Mouse (Mus musculus): Measurements from ENCODE around the gene Lhx5. TPM values are rescaled to one million over a fixed set of nuclear protein-coding genes. Genes with fewer than 3 reads are reported as not detected.

The Lhx5 gene
- polyA plus RNA-seq, 1 experiment: not detected

DNA sequence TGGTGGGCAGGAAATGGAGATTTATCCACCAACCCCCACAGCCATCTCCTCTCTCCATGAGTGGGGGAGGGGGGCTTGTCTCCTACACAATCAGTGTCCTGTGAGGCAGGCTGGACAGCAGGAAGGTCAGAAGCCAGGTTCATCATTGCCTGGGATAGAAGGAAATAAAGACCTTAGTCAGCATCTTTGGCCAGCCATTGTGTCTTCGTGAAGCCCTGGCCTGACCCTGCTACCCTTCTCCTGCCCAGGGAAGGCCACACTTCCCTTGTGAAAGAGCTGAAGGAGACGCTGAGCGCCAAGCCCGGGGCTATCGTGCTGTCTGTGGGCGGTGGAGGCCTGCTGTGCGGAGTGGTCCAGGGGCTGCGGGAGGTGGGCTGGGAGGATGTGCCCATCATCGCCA, 49.7 kb downstream of the Lhx5 start:
- peaks cover 7% of the 10 kb centered on the region; the same call in 1 of the 2 replicates for H3K36me3 ChIP-seq (ENCODE audit: control insufficient read depth, insufficient read depth, low read length)
- TF ChIP-seq POLR2A (IDR thresholded peaks at IDR 0.05; ENCODE audit: low read depth, low read length) (no peak), CTCF (IDR thresholded peaks at IDR 0.05; ENCODE audit: extremely low read depth, insufficient read depth, insufficient read length, insufficient replicate concordance) (no peak)
- no peak overlapping the region for H3K27ac ChIP-seq (ENCODE audit: insufficient read depth, low read length)
- H3K4me3 ChIP-seq (ENCODE audit: extremely low read depth, insufficient read depth, insufficient read length): no peak overlapping the region
- peaks cover under 1% of the 10 kb centered on the region; the same call in 1 of the 2 replicates for H3K4me1 ChIP-seq (ENCODE audit: control insufficient read depth, insufficient read depth, insufficient read length)
- H3K27me3 ChIP-seq (ENCODE audit: control insufficient read depth, insufficient read depth, low read length): no peaks in the 10 kb centered on the region
- WGBS: 80% methylated on average over 9 of the region's 9 CpGs
- no peak for DNase-seq (ENCODE audit: low read depth in 1 of 2, low spot score in 2 of 2)

DNA sequence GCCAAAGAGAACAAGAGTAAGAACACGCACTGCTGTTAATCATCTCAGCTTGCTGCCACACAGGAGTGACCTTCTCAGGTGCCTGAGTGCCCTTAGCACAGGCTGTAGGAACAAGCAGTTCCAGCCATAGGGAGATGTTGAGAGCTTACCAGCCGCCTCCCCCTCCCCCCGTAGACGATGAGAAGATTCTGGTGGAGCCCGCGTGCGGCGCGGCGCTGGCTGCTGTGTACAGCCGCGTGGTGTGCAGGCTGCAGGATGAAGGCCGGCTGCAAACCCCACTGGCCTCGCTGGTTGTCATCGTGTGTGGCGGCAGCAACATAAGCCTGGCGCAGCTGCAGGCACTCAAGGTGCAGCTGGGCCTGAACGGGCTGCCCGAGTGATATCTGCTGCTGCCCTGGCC, 51.9 kb downstream of the Lhx5 start:
- Histone ChIP-seq H3K4me1 (ENCODE audit: control insufficient read depth, insufficient read depth, insufficient read length) (no peaks in the 10 kb centered on the region), H3K27me3 (ENCODE audit: control insufficient read depth, insufficient read depth, low read length) (no peaks in the 10 kb centered on the region), H3K27ac (ENCODE audit: insufficient read depth, low read length) (no peak overlapping the region), H3K36me3 (ENCODE audit: control insufficient read depth, insufficient read depth, low read length) (peaks cover 16% of the 10 kb centered on the region), H3K4me3 (ENCODE audit: extremely low read depth, insufficient read depth, insufficient read length) (no peak overlapping the region)
- 89% methylated on average over 19 of the region's 19 CpGs for WGBS
- TF ChIP-seq CTCF (IDR thresholded peaks at IDR 0.05; ENCODE audit: extremely low read depth, insufficient read depth, insufficient read length, insufficient replicate concordance): no peak
- TF ChIP-seq POLR2A (IDR thresholded peaks at IDR 0.05; ENCODE audit: low read depth, low read length): no peak
- DNase-seq (ENCODE audit: low read depth in 1 of 2, low spot score in 2 of 2): no peak

DNA sequence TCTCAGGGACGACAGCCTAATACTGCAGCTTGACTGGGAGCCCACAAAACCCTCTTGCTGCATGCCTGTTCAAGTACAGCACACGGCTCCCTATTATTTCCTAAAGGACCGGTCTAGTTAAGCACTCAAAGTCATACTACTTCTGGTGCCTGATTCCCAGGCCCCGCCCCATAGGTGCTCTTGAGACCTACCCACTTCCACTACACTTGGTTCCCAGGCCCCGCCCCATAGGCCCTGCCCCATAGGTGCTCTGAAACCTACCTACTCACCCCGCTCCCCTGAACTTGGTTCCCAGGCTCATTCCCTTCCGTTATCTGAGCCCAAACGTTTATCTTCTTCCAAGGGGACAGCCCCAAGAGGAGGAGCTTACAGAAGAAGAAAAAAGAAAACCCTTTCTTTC, 56.3 kb downstream of the Lhx5 start:
- DNase-seq (ENCODE audit: low read depth in 1 of 2, low spot score in 2 of 2): no peak
- 88% methylated on average over 8 of the region's 8 CpGs for WGBS
- Histone ChIP-seq H3K27ac (ENCODE audit: insufficient read depth, low read length) (no peak overlapping the region), H3K4me1 (ENCODE audit: control insufficient read depth, insufficient read depth, insufficient read length) (no peaks in the 10 kb centered on the region), H3K36me3 (ENCODE audit: control insufficient read depth, insufficient read depth, low read length) (peaks cover 28% of the 10 kb centered on the region), H3K27me3 (ENCODE audit: control insufficient read depth, insufficient read depth, low read length) (no peaks in the 10 kb centered on the region), H3K4me3 (ENCODE audit: extremely low read depth, insufficient read depth, insufficient read length) (no peak overlapping the region)
- TF ChIP-seq POLR2A (IDR thresholded peaks at IDR 0.05; ENCODE audit: low read depth, low read length) (no peak), CTCF (IDR thresholded peaks at IDR 0.05; ENCODE audit: extremely low read depth, insufficient read depth, insufficient read length, insufficient replicate concordance) (no peak)

DNA sequence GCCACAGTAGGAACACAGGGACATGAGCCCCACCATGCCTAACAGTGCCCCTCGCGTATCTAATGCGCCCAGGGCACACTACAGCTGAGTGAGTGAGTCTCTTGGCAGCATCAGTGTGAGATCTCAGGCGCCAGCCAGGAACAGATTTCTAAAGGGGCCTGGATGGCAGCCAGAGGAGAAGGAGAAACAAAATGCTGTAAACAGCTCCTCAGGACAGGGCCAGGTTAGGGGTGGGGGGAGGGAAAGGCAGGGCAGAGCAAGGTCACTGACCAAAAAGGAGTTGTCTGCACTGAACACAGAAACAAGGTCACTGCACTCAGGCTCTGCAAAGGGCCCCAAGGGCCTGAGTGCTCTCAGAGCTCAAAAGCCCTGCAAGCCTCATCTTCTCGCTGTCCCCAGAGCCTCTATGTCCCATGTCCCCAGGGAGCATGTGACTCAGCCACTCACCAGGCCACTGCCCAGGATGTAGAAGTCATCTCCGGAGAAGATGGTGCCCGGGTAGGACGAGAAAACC, 59.2 kb downstream of the Lhx5 start:
- WGBS: 87% methylated on average over 8 of the region's 8 CpGs
- no peak overlapping the region for H3K27ac ChIP-seq (ENCODE audit: insufficient read depth, low read length)
- peaks cover 26% of the 10 kb centered on the region for H3K36me3 ChIP-seq (ENCODE audit: control insufficient read depth, insufficient read depth, low read length)
- H3K4me3 ChIP-seq (ENCODE audit: extremely low read depth, insufficient read depth, insufficient read length): no peak overlapping the region
- H3K27me3 ChIP-seq (ENCODE audit: control insufficient read depth, insufficient read depth, low read length): no peaks in the 10 kb centered on the region
- peaks cover 4% of the 10 kb centered on the region; the same call in 1 of the 2 replicates for H3K4me1 ChIP-seq (ENCODE audit: control insufficient read depth, insufficient read depth, insufficient read length)
- TF ChIP-seq POLR2A (IDR thresholded peaks at IDR 0.05; ENCODE audit: low read depth, low read length) (no peak), CTCF (IDR thresholded peaks at IDR 0.05; ENCODE audit: extremely low read depth, insufficient read depth, insufficient read length, insufficient replicate concordance) (no peak)
- DNase-seq (ENCODE audit: low read depth in 1 of 2, low spot score in 2 of 2): no peak

Other genes with a start within 250 kb of the Lhx5 start
- 4.0 and 4.6 TPM in 2 replicates for gene Sdsl, start 41.1 kb downstream of the Lhx5 start, polyA plus RNA-seq (2012; rRNA removed)
- not detected in 2 replicates for gene Sds, start 44.8 kb downstream of the Lhx5 start, polyA plus RNA-seq (2012; rRNA removed)
- 34.7 and 35.6 TPM in 2 replicates for gene Plbd2, start 71.9 kb downstream of the Lhx5 start, polyA plus RNA-seq (2012; rRNA removed)
- 52.0 and 56.4 TPM in 2 replicates for gene Slc8b1, start 79.5 kb downstream of the Lhx5 start, polyA plus RNA-seq (2012; rRNA removed)
- gene Tpcn1, start 157.0 kb downstream of the Lhx5 start, polyA plus RNA-seq (2012; rRNA removed): 54.5 and 58.8 TPM in 2 replicates
- 0.38 and 0.40 TPM in 2 replicates for gene Iqcd, start 157.3 kb downstream of the Lhx5 start, polyA plus RNA-seq (2012; rRNA removed)
- 8.0 and 8.8 TPM in 2 replicates for gene Rita1, start 180.9 kb downstream of the Lhx5 start, polyA plus RNA-seq (2012; rRNA removed)
- gene Ddx54, start 181.0 kb downstream of the Lhx5 start, polyA plus RNA-seq (2012; rRNA removed): 80.8 and 131 TPM in 2 replicates
- gene Cfap73, start 202.5 kb downstream of the Lhx5 start, polyA plus RNA-seq (2012; rRNA removed): not detected in 2 replicates
- 14.9 and 18.9 TPM in 2 replicates for gene Rasal1, start 217.1 kb downstream of the Lhx5 start, polyA plus RNA-seq (2012; rRNA removed)

Measured in spleen, adult 2 months (tissue).